Mouse (Mus musculus) heart, postnatal 0 days (tissue): ENCODE data around the gene Faxc. TPM values are rescaled to one million over a fixed set of nuclear protein-coding genes. Genes with fewer than 3 reads are reported as not detected.
A peak's percentile ranks its signal among the peaks of the same experiment; 100 is the strongest.

Experiments used
- ATAC-seq: fragments of 200-750 bp; cut with Nextera tagmentation; 2 replicates; pipeline ENCODE4 v1.8.0; 2017; ENCODE audit warnings: low read depth, moderate number of reproducible peaks, moderate library complexity; ENCODE audit not compliant: insufficient read depth
- DNase-seq: peaks from one replicate; pipeline ENCODE4 v3.0.0-alpha.2; 2016; ENCODE audit warnings: low spot score
- H3K27ac ChIP-seq: fragments of 300-500 bp; sonication (generic); 2 replicates; pipeline ENCODE4 v1.5.1; 2014; ENCODE audit warnings: low read depth, mild to moderate bottlenecking
- H3K27me3 ChIP-seq: fragments of 300-500 bp; sonication (generic); 2 replicates; pipeline ENCODE4 v1.6.1; 2014; ENCODE audit warnings: low read length, mixed read lengths; ENCODE audit not compliant: control insufficient read depth, insufficient read depth
- H3K36me3 ChIP-seq: fragments of 300-500 bp; sonication (generic); replicated peaks from 2 replicates; pipeline ENCODE4 v1.6.1; 2014; ENCODE audit warnings: low read length, mixed read lengths; ENCODE audit not compliant: control insufficient read depth, insufficient read depth
- H3K4me1 ChIP-seq: fragments of 300-500 bp; sonication (generic); 2 replicates; pipeline ENCODE4 v1.6.1; 2014; ENCODE audit warnings: antibody characterized with exemption; ENCODE audit not compliant: control insufficient read depth, insufficient read depth
- H3K4me2 ChIP-seq: fragments of 300-500 bp; sonication (generic); 2 replicates; pipeline ENCODE4 v1.6.1; 2014; ENCODE audit warnings: low read depth, mild to moderate bottlenecking, low read length, moderate library complexity
- H3K4me3 ChIP-seq: fragments of 300-500 bp; sonication (generic); 2 replicates; pipeline ENCODE4 v1.5.1; 2014; ENCODE audit warnings: low read depth, low read length
- H3K9ac ChIP-seq: fragments of 300-500 bp; sonication (generic); replicated peaks from 2 replicates; pipeline ENCODE4 v1.6.1; 2014; ENCODE audit warnings: low read depth, low read length, mixed read lengths
- H3K9me3 ChIP-seq: fragments of 300-500 bp; sonication (generic); replicated peaks from 2 replicates; pipeline ENCODE4 v1.6.1; 2016; ENCODE audit warnings: low read length; ENCODE audit not compliant: control insufficient read depth
- CTCF ChIP-seq: IDR thresholded peaks from 2 replicates; pipeline ENCODE4 v1.5.1; 2016; ENCODE audit warnings: antibody characterized with exemption, control low read depth, low read depth
- EP300 ChIP-seq: IDR thresholded peaks from 2 replicates; pipeline ENCODE4 v1.6.1; 2016; ENCODE audit warnings: antibody characterized with exemption, low read depth
- WGBS: fragments of 180-500 bp; shearing (Covaris S2); extraction: QIAGEN DNeasy Blood & Tissue Kit; methylation state at CpG from one replicate; pipeline ENCODE4 v1.1.7; 2014; 5-methylcytosine and 5-hydroxymethylcytosine counted together
- polyA plus RNA-seq: library from polyadenylated mRNA; unstranded; fragments of >200 nt; fragmentation: Nextera tagmentation; extraction: Ambion mirVana; gene quantifications from 2 replicates; pipeline ENCODE4 v1.2.1, GENCODE M21; 2015
- total RNA-seq: library from RNA; depleted of rRNA; stranded (reverse); fragments of >200 nt; gene quantifications from 2 replicates; pipeline ENCODE4 v1.2.3, GENCODE M21; 2014; ENCODE audit warnings: low replicate concordance

Faxc gene
- total and polyA plus RNA-seq, 2 experiments from 2014 or later = 0.40 to 1.8 TPM

- DNase-seq (no peak), ATAC-seq (no peak)
- H3K4me1 ChIP-seq = no peaks in the 10 kb centered on the region
- no peak overlapping the region for H3K4me2 ChIP-seq
- H3K9me3 ChIP-seq = no peaks in the 10 kb centered on the region
- no peak for TF ChIP-seq CTCF
- TF ChIP-seq EP300 = no peak
- H3K36me3 ChIP-seq = no peaks in the 10 kb centered on the region
- 84% methylated on average over 9 of the region's 9 CpGs for whole genome bisulfite sequencing
- no peak overlapping the region for H3K27ac ChIP-seq
- no peak overlapping the region for H3K9ac ChIP-seq
- H3K27me3 ChIP-seq = no peaks in the 10 kb centered on the region
- no peak overlapping the region for H3K4me3 ChIP-seq
Observed at GRCm38 (mm10) chr4:21936424-21936823, 5.3 kb downstream of the Faxc start.

- Histone ChIP-seq H3K27ac (no peak overlapping the region), H3K4me3 (no peak overlapping the region), H3K36me3 (no peaks in the 10 kb centered on the region), H3K4me2 (no peak overlapping the region), H3K27me3 (no peaks in the 10 kb centered on the region), H3K9me3 (no peaks in the 10 kb centered on the region), H3K4me1 (no peaks in the 10 kb centered on the region), H3K9ac (no peak overlapping the region)
- DNase-seq (no peak), ATAC-seq (no peak)
- TF ChIP-seq CTCF = no peak
- WGBS = 82% methylated on average over 8 of the region's 8 CpGs
Observed at GRCm38 (mm10) chr4:21937890-21938289, 6.8 kb downstream of the Faxc start.

- H3K27me3 ChIP-seq = no peaks in the 10 kb centered on the region
- no peak overlapping the region for H3K4me3 ChIP-seq
- ATAC-seq (no peak), DNase-seq (no peak)
- H3K9me3 ChIP-seq = no peaks in the 10 kb centered on the region
- no peaks in the 10 kb centered on the region for H3K4me1 ChIP-seq
- no peaks in the 10 kb centered on the region for H3K36me3 ChIP-seq
- WGBS = 83% methylated on average over 3 of the region's 3 CpGs
- H3K9ac ChIP-seq = no peak overlapping the region
- H3K27ac ChIP-seq = no peak overlapping the region
- no peak overlapping the region for H3K4me2 ChIP-seq
- TF ChIP-seq EP300 (no peak), CTCF (no peak)
Observed at GRCm38 (mm10) chr4:21944672-21945071, 13.5 kb downstream of the Faxc start.

GRCm38 (mm10) chr4:21951444-21951843 is 20.3 kb downstream of the Faxc start:
- Histone ChIP-seq H3K27me3 (no peaks in the 10 kb centered on the region), H3K4me2 (no peak overlapping the region), H3K27ac (no peak overlapping the region), H3K36me3 (no peaks in the 10 kb centered on the region), H3K9ac (no peak overlapping the region), H3K9me3 (no peaks in the 10 kb centered on the region), H3K4me3 (no peak overlapping the region), H3K4me1 (no peaks in the 10 kb centered on the region)
- DNase-seq (peak; percentile 22), ATAC-seq (no peak)
- WGBS = 32% methylated on average over 6 of the region's 6 CpGs
- TF ChIP-seq CTCF = peak; percentile 59
- TF ChIP-seq EP300 = no peak

GRCm38 (mm10) chr4:21952255-21952654 is 21.1 kb downstream of the Faxc start:
- DNase-seq = no peak
- H3K4me3 ChIP-seq = no peak overlapping the region

GRCm38 (mm10) chr4:21957570-21958321 is 26.6 kb downstream of the Faxc start:
- no peak overlapping the region for H3K4me3 ChIP-seq
- 62% methylated on average over 7 of the region's 7 CpGs for WGBS
- ATAC-seq = 0 out of 2 replicates have a peak, but pooled peaks have one; percentile 53
- no peaks in the 10 kb centered on the region for H3K27me3 ChIP-seq
- no peaks in the 10 kb centered on the region for H3K4me1 ChIP-seq
- DNase-seq = peak; percentile 20
- H3K4me2 ChIP-seq = no peak overlapping the region
- no peaks in the 10 kb centered on the region for H3K36me3 ChIP-seq
- peak; percentile 59 for TF ChIP-seq CTCF
- no peak for TF ChIP-seq EP300
- no peaks in the 10 kb centered on the region for H3K9me3 ChIP-seq
- H3K27ac ChIP-seq = no peak overlapping the region
- H3K9ac ChIP-seq = no peak overlapping the region

More at GRCm38 (mm10) chr4:21952255-21952654, 21.1 kb downstream of the Faxc start:
- 24% methylated on average over 2 of the region's 2 CpGs for WGBS
- H3K4me2 ChIP-seq = no peak overlapping the region
- H3K27ac ChIP-seq = no peak overlapping the region
- no peak for TF ChIP-seq CTCF
- TF ChIP-seq EP300 = no peak
- no peak for ATAC-seq
- no peak overlapping the region for H3K9ac ChIP-seq
- no peaks in the 10 kb centered on the region for H3K36me3 ChIP-seq
- H3K4me1 ChIP-seq = no peaks in the 10 kb centered on the region
- no peaks in the 10 kb centered on the region for H3K27me3 ChIP-seq
- no peaks in the 10 kb centered on the region for H3K9me3 ChIP-seq
